ENCODE assay signal across 1 mouse cellular context in the genomic region with DNA sequence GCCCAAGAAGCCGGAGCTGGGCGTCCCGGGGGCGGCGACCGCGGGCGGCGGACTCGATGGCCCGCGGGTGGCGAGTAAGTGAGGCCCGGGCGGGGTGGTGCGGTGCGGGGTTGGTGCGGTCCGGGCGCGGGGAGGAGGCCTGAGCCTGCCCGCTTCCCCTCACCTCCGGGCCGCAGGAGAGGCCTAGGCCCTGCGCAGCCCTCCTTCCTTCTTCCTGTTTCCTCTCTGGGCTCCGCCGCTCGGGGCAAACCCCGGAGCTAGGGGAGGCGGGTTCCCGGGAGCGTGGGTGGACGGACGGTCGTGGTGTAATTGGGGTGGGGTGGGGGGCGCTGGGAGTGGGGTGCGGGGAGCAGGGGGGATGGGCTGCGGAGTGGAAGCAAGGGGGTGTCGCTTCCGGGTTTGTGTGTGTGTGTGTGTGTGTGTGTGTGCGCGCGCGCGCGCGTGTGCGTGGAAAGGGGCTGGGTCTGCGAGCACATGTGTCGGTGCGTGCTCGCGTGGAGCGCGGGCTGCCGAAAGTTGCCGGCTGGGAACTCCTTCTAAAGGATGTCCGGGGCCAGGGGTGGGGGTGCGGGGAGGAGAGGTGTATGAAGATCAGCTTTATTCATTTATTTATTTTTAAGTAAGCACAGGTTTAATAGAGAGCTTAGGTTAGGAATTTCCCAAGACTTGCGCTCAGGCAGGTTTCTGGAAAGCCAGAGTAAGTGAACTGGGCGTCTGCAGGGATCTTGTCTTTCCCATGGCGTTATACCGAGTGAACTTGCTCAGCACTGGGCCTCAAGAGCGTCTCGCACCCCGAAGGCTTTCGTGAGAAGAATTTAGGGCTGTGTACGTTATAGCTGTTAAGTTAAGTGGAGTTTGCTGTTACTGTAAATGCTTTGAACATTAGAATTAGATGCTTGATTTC.
TF ChIP-seq lines count a peak whose summit lies in the region.

No protein-coding gene starts in this region.

TF ChIP-seq in CH12.LX, 34 proteins besides CTCF, POLR2A, EP300 and RAD21 (continued from another document):
- TF ChIP-seq BHLHE40 (IDR thresholded peaks at IDR 0.05; ENCODE audit: low read depth, low read length) (peak; percentile 46; the same call in 1 of the 2 replicates), RCOR1 (conservative IDR thresholded peaks at IDR 0.05; ENCODE audit: low read depth, low read length) (no peak), CHD2 (IDR thresholded peaks at IDR 0.05; ENCODE audit: low read length) (no peak; the same call in 1 of the 2 replicates)
